Mouse (Mus musculus) heart, embryonic 11.5 days (tissue): ENCODE measurements around the gene Galnt9. TPM values are rescaled to one million over a fixed set of nuclear protein-coding genes. Genes with fewer than 3 reads are reported as not detected.

ENCODE experiments used
- ATAC-seq: fragments of 200-750 bp; cut with Nextera tagmentation; replicated peaks from 2 replicates; pipeline ENCODE4 v1.8.0; 2017; ENCODE audit warnings: moderate library complexity; ENCODE audit not compliant: insufficient number of reproducible peaks, low FRiP score, low TSS enrichment
- H3K27ac ChIP-seq: fragments of 300-500 bp; sonication (generic); 2 replicates; pipeline ENCODE4 v1.5.1; 2014; ENCODE audit warnings: mild to moderate bottlenecking, low read depth, low read length
- H3K27me3 ChIP-seq: fragments of 300-500 bp; sonication (generic); 2 replicates; pipeline ENCODE4 v1.6.1; 2014; ENCODE audit warnings: mild to moderate bottlenecking, low read length, mixed read lengths; ENCODE audit not compliant: control insufficient read depth, insufficient read depth
- H3K36me3 ChIP-seq: fragments of 300-500 bp; sonication (generic); 2 replicates; pipeline ENCODE4 v1.6.1; 2014; ENCODE audit warnings: mild to moderate bottlenecking, low read length, moderate library complexity, mixed read lengths; ENCODE audit not compliant: control insufficient read depth, insufficient read depth
- H3K4me1 ChIP-seq: fragments of 300-500 bp; sonication (generic); 2 replicates; pipeline ENCODE4 v1.6.1; 2014; ENCODE audit warnings: low read length; ENCODE audit not compliant: control insufficient read depth, insufficient read depth
- H3K4me2 ChIP-seq: fragments of 300-500 bp; sonication (generic); 2 replicates; pipeline ENCODE4 v1.6.1; 2014; ENCODE audit warnings: mild to moderate bottlenecking, moderate library complexity
- H3K4me3 ChIP-seq: fragments of 300-500 bp; sonication (generic); 2 replicates; pipeline ENCODE4 v1.5.1; 2014; ENCODE audit warnings: low read depth, low read length
- H3K9ac ChIP-seq: fragments of 300-500 bp; sonication (generic); 2 replicates; pipeline ENCODE4 v1.6.1; 2014; ENCODE audit warnings: mild to moderate bottlenecking, low read depth, low read length, moderate library complexity
- H3K9me3 ChIP-seq: fragments of 300-500 bp; sonication (generic); replicated peaks from 2 replicates; pipeline ENCODE4 v1.6.1; 2016; ENCODE audit warnings: low read length; ENCODE audit not compliant: control insufficient read depth
- WGBS: fragments of 180-500 bp; shearing (Covaris S2); extraction: QIAGEN DNeasy Blood & Tissue Kit; methylation state at CpG from one replicate; pipeline ENCODE4 v1.1.7; 2014; ENCODE audit not compliant: insufficient replicate concordance; 5-methylcytosine and 5-hydroxymethylcytosine counted together
- polyA plus RNA-seq: library from polyadenylated mRNA; unstranded; fragments of >200 nt; fragmentation: Nextera tagmentation; extraction: Ambion mirVana; gene quantifications from 2 replicates; pipeline ENCODE4 v1.2.1, GENCODE M21; 2014

The Galnt9 gene
- polyA plus RNA-seq, 1 experiment from 2014 or later, result not detected

GRCm38 (mm10) chr5:110635951-110636707 is 92.0 kb downstream of the Galnt9 start:
- no peak overlapping the region for H3K4me3 ChIP-seq
- WGBS, result 45% methylated on average over 6 of the region's 6 CpGs
- no peaks in the 10 kb centered on the region for H3K36me3 ChIP-seq
- no peaks in the 10 kb centered on the region for H3K4me1 ChIP-seq
- H3K27ac ChIP-seq, result no peak overlapping the region
- no peak overlapping the region for H3K9ac ChIP-seq
- H3K4me2 ChIP-seq, result no peak overlapping the region
- no peak for ATAC-seq
- H3K9me3 ChIP-seq, result no peaks in the 10 kb centered on the region
- H3K27me3 ChIP-seq, result peaks cover 3% of the 10 kb centered on the region; the same call in 1 of the 2 replicates

- no peaks in the 10 kb centered on the region for H3K4me1 ChIP-seq
- H3K4me3 ChIP-seq, result no peak overlapping the region
- WGBS, result 70% methylated on average over 7 of the region's 7 CpGs
- no peak for ATAC-seq
- no peak overlapping the region for H3K27ac ChIP-seq
- H3K9ac ChIP-seq, result no peak overlapping the region
- no peak overlapping the region for H3K4me2 ChIP-seq
- 0 out of 2 replicates have a peak, but pooled peaks cover 2% of the 10 kb centered on the region for H3K9me3 ChIP-seq
- H3K36me3 ChIP-seq, result no peaks in the 10 kb centered on the region
- H3K27me3 ChIP-seq, result peaks cover 3% of the 10 kb centered on the region; the same call in 1 of the 2 replicates
Measured at GRCm38 (mm10) chr5:110638306-110639074, 94.3 kb downstream of the Galnt9 start.

- 0 out of 2 replicates have a peak, but pooled peaks cover 2% of the 10 kb centered on the region for H3K9me3 ChIP-seq
Measured at GRCm38 (mm10) chr5:110639459-110639858, 95.3 kb downstream of the Galnt9 start.

GRCm38 (mm10) chr5:110646377-110646776 is 102.2 kb downstream of the Galnt9 start:
- Histone ChIP-seq H3K27me3 (no peaks in the 10 kb centered on the region), H3K9me3 (0 out of 2 replicates have a peak, but pooled peaks cover 2% of the 10 kb centered on the region), H3K4me2 (no peak overlapping the region), H3K36me3 (peaks cover 19% of the 10 kb centered on the region), H3K9ac (no peak overlapping the region), H3K4me3 (no peak overlapping the region), H3K4me1 (no peaks in the 10 kb centered on the region), H3K27ac (no peak overlapping the region)
- no peak for ATAC-seq

More at GRCm38 (mm10) chr5:110639459-110639858, 95.3 kb downstream of the Galnt9 start:
- H3K4me3 ChIP-seq, result no peak overlapping the region
- no peaks in the 10 kb centered on the region for H3K36me3 ChIP-seq
- no peak for ATAC-seq
- H3K4me2 ChIP-seq, result peak overlapping the region; percentile 49
- H3K27ac ChIP-seq, result no peak overlapping the region
- WGBS, result 22% methylated on average over 12 of the region's 12 CpGs
- no peak overlapping the region for H3K9ac ChIP-seq
- peaks cover 3% of the 10 kb centered on the region; the same call in 1 of the 2 replicates for H3K27me3 ChIP-seq
- H3K4me1 ChIP-seq, result no peaks in the 10 kb centered on the region

- 1% methylated on average over 91 of the region's 91 CpGs for WGBS
- peak within 1 kb of the TSS; percentile 98 for H3K4me3 ChIP-seq
- ATAC-seq, result peak; percentile 75
- H3K27me3 ChIP-seq, result no peaks in the 10 kb centered on the region
- H3K9me3 ChIP-seq, result no peaks in the 10 kb centered on the region
- H3K4me1 ChIP-seq, result peaks cover 9% of the 10 kb centered on the region
- H3K9ac ChIP-seq, result peak within 1 kb of the TSS; percentile 96
- H3K36me3 ChIP-seq, result peaks cover 38% of the 10 kb centered on the region
- H3K27ac ChIP-seq, result no peak within 1 kb of the TSS
- H3K4me2 ChIP-seq, result peak within 1 kb of the TSS; percentile 94
Measured at GRCm38 (mm10) chr5:110652719-110653648, 108.8 kb downstream of the Galnt9 start, which contains the start of the genes Noc4l and Ddx51. TSS of gene Noc4l (minus strand) at chr5:110653417. TSS of gene Ddx51 (plus strand) at chr5:110653451.

GRCm38 (mm10) chr5:110653686-110654085 is 109.5 kb downstream of the Galnt9 start:
- Histone ChIP-seq H3K4me2 (peak overlapping the region; percentile 94), H3K9me3 (no peaks in the 10 kb centered on the region), H3K36me3 (peaks cover 40% of the 10 kb centered on the region), H3K9ac (peak overlapping the region; percentile 96), H3K27me3 (no peaks in the 10 kb centered on the region), H3K4me1 (peaks cover 9% of the 10 kb centered on the region), H3K27ac (no peak overlapping the region), H3K4me3 (peak overlapping the region; percentile 98)
- 2% methylated on average over 37 of the region's 37 CpGs for WGBS
- ATAC-seq, result peak; percentile 43; the same call in 1 of the 2 replicates

GRCm38 (mm10) chr5:110659682-110660081 is 115.5 kb downstream of the Galnt9 start:
- Histone ChIP-seq H3K9me3 (no peaks in the 10 kb centered on the region), H3K4me3 (no peak overlapping the region), H3K9ac (no peak overlapping the region), H3K4me2 (no peak overlapping the region), H3K27me3 (no peaks in the 10 kb centered on the region), H3K36me3 (peaks cover 51% of the 10 kb centered on the region), H3K27ac (no peak overlapping the region), H3K4me1 (0 out of 2 replicates have a peak, but pooled peaks cover under 1% of the 10 kb centered on the region)
- ATAC-seq, result no peak

GRCm38 (mm10) chr5:110664041-110664440 is 119.9 kb downstream of the Galnt9 start:
- no peak overlapping the region for H3K4me2 ChIP-seq
- 98% methylated on average over 2 of the region's 2 CpGs for WGBS
- no peaks in the 10 kb centered on the region for H3K4me1 ChIP-seq
- no peak for ATAC-seq
- no peaks in the 10 kb centered on the region for H3K9me3 ChIP-seq
- no peak overlapping the region for H3K4me3 ChIP-seq
- H3K27me3 ChIP-seq, result no peaks in the 10 kb centered on the region
- H3K9ac ChIP-seq, result no peak overlapping the region
- peaks cover 41% of the 10 kb centered on the region for H3K36me3 ChIP-seq
- H3K27ac ChIP-seq, result no peak overlapping the region
